Mouse (Mus musculus) layer of hippocampus, postnatal 10 days (tissue): ENCODE data around the gene Inhbb. TPM values are rescaled to one million over a fixed set of nuclear protein-coding genes. Genes with fewer than 3 reads are reported as not detected.

Experiments used
- DNase-seq, 2 experiments: peaks; one replicate each; pipeline ENCODE4 v3.0.0; 2021; ENCODE audit warnings: low spot score in 2 of 2
- total RNA-seq, 2 experiments: library from RNA; stranded (reverse); gene quantifications; 2 replicates each; pipeline ENCODE4 v1.2.3; 2021

The Inhbb gene
- total RNA-seq, 2 experiments from 2014 or later: 17.2 to 17.3 TPM

DNA sequence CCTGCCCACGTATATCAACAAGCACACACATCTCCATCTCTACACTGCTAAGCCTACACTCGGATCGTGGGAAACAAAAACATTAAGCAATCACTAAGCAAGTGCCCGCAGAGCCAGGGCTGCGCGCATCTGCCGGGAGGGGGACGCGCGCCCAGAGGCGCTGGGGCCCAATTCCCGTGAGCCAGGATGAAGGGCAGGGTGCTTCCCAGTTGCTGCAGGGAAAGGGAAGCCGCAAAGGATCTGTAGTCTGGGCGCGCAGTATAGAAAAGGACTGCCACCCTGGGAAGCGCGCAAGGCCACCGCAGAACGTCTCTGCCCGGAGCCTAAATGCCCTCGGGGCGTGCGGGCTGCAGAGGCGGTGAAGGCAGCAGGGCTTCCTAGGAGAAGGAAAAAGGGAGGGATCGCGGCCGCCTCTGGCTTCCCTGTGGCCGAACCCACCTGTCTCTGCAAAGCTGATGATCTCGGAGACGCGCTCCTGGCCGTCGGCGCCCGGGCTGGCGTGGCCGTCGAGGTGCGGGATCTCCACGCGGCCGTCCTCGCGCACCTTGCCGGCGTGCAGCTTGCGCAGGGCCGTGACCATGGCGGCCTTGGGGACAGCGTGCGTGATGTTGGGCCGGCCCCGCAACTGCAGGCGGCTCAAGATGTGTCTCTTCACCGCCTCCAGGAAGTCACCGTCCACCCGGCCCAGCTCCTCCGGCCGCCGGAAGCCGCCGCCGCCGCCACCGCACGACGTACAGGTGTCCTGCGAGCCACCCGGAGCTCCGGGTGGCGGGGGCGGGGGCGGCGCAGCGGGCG lies 1.7 kb downstream of the Inhbb start:
- DNase-seq: peak; percentile 43 to 44

DNA sequence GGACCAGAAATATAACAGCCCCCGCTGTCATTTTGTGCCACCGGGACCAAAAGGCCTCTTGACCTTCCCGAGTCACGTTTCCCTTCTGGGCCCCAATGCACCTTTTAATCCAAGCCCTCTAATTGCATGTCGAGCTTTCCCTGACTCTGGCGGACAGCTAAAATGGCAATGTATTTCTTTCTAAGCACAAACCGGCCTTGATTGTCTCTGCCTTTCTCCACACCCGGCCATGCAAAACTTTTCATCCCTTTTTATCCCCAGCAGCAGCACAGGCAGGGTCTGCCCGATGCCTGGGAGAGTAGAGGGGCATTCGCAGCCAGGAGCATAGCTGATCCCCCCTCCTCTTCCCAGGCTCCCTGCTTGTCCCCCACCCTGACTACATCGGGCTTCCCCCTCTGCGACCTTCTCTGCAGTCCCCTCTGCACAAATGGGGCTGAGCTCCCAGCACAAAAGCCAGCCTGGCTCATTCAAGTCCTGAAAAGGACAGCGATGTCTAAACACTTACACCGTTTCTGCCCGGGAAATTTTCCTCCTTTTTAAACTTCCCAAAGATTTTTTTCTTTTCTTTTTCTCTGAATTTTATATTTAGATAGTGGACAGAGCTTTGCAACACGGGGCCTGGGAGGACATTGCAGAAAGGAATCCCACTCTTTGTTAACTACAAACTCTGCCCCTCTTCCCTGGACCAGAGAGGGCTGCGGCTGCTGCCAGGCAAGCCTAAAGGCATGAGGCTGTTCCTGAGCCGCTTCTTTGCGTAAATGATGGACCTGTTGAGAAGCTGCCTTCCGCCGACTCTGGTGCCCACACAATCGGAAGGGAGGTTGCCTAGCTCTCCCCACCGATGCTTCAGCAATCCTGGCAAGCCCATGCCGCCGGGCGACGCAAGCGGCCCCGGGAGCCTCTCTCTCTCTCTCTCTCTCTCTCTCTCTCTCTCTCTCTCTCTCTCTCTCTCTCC lies 2.6 kb downstream of the Inhbb start:
- DNase-seq: peak in 1 of 2 experiments; percentile 60

DNA sequence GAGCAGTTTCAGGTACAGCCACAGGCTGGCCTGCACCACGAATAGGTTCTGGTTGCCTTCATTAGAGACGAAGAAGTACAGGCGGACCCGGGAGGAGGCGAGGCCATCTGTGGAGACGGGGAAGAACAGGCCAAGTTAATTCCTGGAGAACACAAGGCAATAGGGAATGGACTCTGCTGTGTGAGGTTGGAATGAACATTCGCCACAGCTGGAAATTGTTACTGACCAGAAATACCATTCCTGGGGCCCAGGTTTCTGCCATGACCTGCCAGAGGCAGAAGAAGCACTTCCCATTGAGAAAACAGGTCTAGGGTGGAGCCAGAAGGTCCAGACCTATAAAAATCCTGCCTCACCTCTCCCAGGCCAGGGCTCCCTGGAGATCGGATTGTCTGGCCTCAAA lies 4.1 kb downstream of the Inhbb start:
- DNase-seq: no peak

DNA sequence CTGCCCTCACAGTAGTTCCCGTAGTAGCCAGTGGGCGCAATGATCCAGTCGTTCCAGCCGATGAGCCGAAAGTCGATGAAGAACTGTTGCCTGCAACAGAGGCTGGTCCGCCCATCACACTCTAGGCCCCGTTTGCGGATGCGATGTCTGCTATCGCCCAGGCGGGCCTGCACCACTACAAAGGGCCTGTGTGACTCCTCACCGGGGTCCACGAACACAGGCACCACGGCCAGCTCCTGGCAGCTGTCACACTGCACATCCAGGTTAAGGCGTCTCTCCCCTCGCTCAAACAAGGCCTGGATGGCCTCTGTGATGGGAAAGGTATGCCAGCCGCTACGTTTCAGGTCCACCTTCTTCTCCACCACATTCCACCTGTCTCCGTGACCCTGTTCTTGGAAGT lies 4.5 kb downstream of the Inhbb start:
- peak in 1 of 2 experiments; percentile 40 for DNase-seq

DNA sequence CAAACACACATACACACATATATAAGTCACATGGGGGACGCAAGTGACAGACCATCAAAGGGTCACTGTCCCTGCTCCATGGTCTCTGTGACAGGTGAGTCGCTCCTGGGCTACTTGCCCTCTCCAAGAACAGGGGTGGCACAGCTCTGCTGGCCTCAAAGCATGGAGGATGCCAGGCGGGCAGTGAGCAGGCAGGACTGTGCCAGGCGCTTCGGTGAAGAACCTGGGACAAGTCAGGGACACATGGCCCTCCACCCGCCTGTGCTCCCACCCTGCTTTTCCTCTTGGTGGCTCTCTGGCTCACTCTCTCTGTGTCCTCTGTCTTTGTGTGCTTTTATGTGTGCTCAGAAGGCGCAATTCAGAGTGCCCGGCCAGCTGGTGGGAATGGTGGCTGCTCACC lies 5.4 kb downstream of the Inhbb start:
- peak in 1 of 2 experiments; percentile 43 for DNase-seq

DNA sequence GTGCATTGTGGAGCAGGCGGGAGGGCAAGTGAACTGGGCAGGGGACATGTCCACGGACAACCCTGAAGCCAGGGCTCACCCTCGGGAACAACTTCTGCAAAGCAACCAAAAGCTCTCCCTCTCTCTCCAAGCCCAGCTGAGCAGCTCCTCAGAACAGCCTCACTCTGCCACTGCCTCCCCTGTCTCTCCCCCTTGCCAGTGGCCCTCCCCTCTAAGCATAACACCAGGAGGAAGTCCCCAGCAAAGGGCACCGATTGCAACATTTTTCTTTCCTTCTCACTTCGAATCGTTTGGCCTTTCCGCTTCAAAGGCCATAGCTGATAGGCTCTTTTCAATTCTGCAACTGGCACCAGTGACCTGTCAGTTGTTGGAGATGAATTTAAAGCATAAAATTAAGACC lies 5.9 kb downstream of the Inhbb start:
- DNase-seq: no peak

DNA sequence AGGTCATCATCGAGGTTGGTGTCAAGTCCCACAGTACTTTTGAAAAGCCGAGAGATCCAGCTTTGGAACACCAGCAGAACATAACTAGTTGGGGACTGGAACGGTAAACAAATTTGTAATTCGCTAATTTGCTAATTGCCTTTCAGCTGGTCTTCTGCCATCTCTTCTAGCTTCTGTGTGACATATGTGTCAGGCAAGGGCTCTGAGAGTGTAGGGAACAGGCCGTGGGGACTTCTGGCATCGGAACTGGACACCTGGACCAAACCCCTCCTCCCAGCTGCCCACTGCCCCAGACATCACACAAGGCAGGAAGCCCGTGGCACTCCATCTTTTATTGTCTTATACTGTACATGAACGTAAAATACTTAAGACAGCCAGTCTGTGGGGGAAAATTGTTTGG lies 6.9 kb downstream of the Inhbb start:
- no peak for DNase-seq

DNA sequence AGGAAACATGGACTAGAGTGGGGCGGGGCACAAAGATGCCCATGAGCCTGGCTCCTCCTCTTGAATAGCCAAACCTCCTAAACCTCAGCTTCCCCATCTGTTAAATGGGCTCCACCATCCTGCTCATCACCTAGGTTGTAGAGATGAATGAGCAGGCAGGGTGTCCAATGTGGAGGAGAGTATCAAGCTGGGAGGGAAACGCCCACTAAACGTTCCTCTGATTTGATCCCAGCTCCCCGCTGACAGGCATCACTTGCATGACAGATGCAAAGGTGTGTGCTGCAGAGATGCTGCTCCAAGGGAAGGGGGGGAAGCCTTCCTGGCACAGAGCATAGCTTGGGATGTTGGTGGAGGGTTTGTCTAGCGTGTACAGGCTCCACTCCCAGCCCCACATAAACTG lies 11.4 kb downstream of the Inhbb start:
- DNase-seq: no peak

DNA sequence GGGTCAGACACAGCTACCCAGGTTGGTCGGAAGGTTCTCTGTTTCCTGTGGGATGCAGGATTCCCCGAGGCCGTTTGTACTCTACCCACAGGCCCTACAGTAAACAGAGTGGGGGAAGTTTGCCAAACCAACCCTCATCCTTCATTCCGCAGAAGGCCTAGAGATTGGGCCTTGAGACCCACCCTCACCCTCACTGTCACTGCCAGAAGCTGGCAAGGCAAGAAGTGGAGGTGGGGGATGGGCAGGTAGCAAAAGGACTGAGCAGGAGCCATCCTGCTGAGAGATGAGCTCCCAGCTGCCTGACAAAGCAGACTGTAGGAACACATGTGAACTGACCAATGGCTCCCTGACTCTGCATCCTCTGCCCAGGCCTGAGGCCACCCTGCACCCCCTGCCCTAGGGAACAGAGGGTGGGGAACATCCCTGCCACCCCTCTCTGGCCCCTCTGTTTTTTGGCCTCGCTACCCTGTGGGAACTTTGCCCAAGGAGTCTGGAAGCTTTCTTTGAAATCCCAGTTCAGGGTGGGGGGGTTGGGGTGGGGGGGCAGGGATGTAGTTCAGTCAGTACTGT lies 12.4 kb downstream of the Inhbb start:
- DNase-seq: no peak

DNA sequence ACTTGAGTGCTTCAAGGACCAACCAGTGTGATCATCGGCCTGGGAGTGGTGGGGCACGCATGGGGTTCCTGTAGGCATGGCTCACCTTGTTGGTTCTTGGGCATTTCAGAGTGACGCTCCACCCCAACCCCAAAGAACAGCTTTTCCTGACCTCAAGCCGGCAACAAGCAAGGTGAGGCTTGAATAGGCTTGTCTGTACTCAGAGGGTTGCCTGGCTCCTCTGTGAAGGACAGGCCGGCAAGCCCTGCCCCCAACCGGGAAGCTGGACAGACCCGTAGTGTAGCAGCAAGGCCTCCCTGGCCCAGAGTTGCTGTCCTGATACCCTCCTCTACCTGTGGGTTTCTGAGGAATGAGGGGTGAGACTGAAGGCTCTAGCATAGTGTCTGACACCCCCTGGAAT lies 12.9 kb downstream of the Inhbb start:
- no peak for DNase-seq

DNA sequence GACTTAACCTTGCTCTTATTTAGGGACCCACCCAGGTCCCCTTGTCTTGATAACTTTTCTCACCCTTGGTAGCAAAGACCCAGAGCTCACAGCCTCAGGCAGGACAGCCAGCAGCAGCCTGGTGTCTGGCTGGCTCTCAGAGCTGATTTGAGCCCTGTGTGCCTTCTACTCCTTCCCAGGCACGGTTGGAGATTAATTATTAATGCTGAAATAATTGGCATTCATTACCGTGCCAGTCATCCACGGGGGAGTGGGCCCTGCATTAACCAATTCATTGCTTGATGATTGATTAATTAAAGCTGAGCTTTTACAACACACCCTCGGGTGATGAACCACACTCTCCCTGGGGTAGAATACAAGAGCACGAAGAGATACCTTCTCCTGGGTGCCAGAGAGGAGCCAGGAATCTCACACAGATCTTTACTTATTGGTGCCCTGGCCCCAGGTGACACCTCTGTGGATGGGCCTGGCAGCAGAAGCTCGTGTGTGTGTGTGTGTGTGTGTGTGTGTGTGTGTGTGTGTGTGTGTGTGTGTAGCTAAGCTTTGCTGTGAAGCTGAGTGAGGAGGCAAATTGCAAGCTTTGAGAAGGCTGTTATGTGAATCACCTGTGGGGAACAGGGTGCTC lies 14.2 kb downstream of the Inhbb start:
- no peak for DNase-seq

DNA sequence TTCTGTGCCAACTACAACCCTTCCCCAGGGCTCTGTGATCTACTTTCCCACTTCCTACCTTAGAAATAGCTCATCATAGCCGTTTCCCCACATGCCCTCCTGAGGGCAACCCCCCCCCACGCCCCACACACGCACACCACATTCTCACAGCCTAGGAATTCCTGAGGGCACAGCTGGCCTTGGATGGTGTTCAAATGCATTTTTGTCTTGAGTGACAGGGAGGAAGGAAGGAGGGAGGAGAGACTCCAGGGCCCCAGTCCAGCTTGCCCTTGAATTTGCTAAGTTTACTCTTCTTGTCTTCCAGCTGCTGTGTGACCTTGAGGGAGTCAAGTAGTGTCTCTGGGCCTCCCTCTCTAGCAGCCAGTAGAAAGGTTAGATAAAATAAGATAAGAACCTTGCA lies 17.2 kb downstream of the Inhbb start:
- DNase-seq: no peak

DNA sequence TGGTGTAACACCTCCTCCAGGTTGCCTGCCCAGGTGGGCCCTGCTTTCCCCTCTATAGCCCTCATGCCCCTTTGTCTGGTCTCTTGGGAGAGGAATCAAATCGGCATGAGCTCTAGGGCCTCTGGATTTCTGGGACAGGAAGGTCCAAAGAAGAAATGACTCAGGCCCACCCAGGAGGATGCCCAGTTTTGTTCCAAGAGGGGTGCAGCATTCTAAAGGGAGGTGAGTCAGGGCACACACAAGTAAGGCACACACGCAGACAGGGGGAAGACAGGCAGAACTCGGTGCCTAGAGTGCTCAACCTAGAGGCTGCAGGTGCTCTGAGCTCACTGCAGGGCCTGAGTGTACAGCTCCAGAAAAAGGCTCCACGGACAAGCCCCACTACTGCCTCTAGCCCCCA lies 17.7 kb downstream of the Inhbb start:
- no peak for DNase-seq

DNA sequence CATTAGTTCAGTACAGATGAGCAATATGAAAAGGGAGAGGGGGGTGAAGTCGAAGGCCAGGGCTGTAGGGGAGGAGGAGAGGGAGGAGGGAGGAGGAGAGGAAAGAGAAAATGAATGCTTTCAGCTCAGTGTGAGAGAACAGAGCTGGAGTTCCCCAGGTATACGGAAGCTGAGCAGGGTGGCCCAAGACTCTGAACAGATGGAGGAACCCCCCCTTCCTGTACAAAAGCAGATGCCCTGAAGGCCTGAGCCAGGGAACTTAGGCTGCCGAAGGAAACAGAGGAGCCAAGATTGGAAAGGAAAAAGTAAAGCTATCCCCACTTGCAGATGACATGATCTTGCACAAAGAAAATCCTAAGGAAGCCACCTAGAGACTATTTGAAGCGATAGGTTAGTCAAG lies 20.8 kb downstream of the Inhbb start:
- DNase-seq: no peak

DNA sequence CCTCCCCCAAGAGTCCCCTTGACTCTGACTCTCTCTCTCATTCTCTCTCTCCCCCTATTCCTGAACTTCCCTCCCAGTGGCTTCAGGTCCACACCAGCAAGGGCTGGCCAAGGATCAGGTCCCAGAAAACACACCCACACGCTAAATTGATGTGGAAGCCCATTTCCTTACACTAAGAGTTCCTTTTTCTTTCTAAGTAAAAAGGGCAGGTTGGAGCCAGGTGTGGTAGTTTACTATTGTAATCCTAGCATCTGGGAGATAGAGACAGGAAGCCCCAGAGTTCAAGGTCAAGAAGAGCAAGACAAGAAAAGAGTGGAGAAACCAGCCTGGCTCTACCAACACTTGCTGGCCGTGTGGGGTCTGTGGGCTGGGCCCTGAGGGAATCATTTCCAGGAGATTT lies 23.4 kb downstream of the Inhbb start:
- no peak for DNase-seq

DNA sequence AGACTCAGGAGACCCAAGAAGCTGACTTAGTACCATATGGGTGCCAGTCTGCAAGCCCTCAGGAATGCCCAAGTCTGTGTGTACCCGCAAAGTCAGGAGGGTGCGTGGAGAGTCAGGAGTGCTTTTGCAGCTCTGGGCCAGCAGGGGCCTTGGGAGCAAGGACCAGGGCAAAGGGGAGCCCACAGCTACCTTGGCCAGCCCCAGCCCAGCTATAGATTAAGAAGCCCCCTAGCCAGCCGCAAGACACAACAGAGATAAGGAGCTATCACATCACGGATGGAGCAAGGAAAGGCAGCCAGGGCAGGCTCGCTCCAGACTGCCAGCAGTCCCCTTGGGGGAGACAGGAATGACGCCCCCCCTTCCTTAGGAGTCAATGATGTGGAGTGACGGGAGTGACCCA lies 24.2 kb downstream of the Inhbb start:
- no peak for DNase-seq

DNA sequence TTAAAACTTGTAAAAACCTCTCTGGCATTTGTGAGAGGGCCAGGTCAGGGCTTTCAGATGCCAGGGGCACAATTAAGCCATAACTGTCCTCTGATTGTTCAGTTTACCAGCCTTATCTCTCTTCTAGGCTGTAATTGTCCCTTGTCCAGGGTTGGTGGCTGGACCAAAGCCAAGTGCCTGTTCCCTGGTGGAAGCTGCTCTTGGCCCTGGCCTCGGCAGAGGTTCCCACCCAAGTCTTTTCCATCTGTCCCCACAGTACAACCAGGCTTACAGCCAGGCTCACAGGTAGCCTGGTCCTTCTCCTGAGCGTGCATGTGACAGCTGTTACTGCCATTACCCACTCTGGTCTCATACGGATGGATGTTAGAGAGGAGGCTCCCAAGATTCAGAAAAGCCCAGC lies 30.7 kb downstream of the Inhbb start:
- peak in 1 of 2 experiments; percentile 42 for DNase-seq

DNA sequence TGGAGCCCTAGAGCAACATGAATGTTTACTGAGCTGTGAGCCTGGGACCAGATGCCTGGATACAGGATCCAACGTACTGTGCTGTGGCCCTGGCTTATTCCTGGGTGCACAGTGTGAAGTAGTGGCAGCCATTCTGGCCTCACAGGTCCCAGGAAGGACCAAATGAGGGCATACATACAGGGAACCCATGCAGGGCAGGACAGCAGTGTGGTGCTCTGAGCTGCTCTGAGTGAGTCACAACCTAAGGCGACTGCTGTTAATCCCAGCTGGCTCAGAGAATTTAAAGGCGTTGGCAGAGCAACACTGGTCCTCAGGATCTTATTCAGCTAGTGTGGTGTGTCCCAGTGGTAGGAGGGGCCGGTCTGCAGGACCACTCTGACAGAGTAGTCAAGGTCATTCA lies 31.4 kb downstream of the Inhbb start:
- DNase-seq: no peak

DNA sequence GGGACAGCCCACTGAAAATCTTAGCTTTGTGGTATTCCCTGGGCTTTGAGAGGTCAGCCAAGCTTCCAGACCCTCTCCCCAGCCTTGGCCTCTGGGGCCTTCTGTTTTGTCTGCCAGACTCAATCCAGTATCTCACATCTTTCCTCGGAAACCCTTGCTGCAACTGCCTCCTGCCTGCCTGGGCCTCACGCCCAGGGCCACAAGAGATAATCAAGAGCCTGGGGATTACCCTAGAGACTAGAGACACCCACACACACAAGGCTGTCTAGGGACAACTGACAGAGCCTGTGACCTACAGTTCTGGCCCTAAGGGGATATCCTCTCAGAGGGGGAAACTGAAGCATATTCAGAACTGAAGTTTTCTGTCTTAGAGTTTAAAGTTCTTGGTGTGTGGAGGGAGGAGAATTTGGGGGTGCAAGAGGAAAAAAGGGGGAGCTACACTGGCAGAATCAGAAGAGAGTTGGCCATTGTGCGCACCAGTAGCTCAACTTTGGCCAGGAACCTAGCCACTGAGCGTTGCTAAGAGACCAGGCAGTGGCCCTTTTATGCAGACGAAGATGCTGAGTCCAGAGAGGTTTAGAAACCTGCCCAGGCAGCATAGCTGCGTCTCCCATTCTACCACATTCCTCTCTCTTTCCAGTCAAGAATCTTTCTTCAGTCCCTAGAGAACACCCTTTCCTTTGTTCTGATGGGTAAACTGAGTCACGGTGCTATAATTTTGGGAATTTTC lies 32.1 kb downstream of the Inhbb start:
- DNase-seq: no peak

DNA sequence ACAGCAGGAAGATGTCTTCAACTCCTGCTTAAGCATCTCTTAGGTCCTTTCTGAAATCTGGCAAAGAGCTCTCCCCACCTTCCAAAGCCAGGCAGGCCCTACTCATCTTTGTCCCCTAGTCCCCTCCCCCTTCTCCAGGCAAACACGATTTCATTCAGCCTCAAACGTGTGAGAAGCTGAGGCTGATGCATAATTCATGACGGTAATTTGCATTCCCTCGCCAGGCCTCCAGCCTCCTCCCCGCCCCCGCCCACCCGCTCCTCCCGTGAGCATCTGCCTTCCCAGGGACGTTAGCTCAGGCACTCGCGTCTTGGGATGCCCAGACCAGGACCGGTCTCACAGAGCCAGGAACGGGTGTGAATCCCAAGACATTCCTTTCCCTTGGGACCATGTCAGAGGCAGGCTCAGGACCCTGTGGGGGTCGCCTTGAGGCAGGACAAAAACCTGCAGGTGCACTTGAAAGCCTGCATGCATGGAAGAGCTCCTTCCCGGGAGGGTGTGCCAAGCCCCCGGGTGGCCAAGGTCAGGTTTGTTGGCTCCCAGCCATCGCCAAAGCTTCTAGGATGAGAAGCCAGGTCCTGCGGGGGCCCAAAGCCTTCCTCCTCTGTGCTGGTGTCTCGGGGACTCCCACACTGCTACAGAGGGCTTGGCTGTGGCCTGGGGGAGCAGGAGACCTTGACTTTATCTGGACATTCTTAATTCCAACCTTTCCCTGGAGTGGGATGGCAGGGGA lies 33.2 kb downstream of the Inhbb start:
- peak; percentile 42 to 55 for DNase-seq
